Mouse (Mus musculus): ENCODE results near the gene Sult1d1.

DNA sequence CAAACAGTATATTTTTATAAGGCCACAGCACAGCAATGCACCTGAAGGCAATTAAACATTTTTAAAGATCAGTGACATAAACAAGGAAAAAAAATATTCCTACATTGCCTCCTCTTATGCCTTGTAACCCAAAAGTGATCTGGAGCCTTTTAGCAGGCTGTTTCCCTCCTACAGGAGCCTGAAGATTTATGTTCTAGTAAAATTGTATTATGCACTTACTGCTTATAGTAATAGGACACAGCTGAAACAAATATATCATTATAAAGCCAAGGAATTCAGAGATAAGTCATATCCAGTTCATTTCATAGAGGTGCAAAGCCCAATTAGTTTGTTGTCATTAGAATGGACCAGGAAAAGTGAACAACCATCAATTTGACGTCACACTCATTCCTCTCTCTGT lies 5.3 kb upstream of the Sult1d1 start:
- TF ChIP-seq CTCF (IDR thresholded peaks at IDR 0.05; ENCODE audit: borderline replicate concordance, insufficient read depth, low read depth, low read length) (no peak), POLR2A (IDR thresholded peaks at IDR 0.05; ENCODE audit: borderline replicate concordance, insufficient read depth, low read length) (no peak)
